Mouse (Mus musculus) intestine, embryonic 14.5 days (tissue): ENCODE measurements around the gene Ikzf1. TPM values are rescaled to one million over a fixed set of nuclear protein-coding genes. Genes with fewer than 3 reads are reported as not detected.
A peak's percentile ranks its signal among the peaks of the same experiment; 100 is the strongest.

ENCODE experiments used
- ATAC-seq: fragments of 200-750 bp; cut with Nextera tagmentation; replicated peaks from 2 replicates; pipeline ENCODE4 v1.8.0; 2017; ENCODE audit warnings: low read depth, moderate number of reproducible peaks, moderate TSS enrichment, moderate library complexity; ENCODE audit not compliant: low FRiP score, low TSS enrichment
- DNase-seq: peaks from one replicate; pipeline ENCODE4 v3.0.0-alpha.2; 2018; ENCODE audit warnings: low spot score
- H3K27ac ChIP-seq: fragments of 300-500 bp; sonication (generic); 2 replicates; pipeline ENCODE4 v1.5.1; 2014; ENCODE audit warnings: low read depth, mild to moderate bottlenecking, control low read depth
- H3K27me3 ChIP-seq: fragments of 300-500 bp; sonication (generic); replicated peaks from 2 replicates; pipeline ENCODE4 v1.6.1; 2014; ENCODE audit warnings: low read length, control low read depth; ENCODE audit not compliant: control insufficient read depth, insufficient read depth
- H3K36me3 ChIP-seq: fragments of 300-500 bp; sonication (generic); 2 replicates; pipeline ENCODE4 v1.6.1; 2014; ENCODE audit warnings: low read length, control low read depth; ENCODE audit not compliant: control insufficient read depth, insufficient read depth
- H3K4me1 ChIP-seq: fragments of 300-500 bp; sonication (generic); replicated peaks from 2 replicates; pipeline ENCODE4 v1.6.1; 2014; ENCODE audit warnings: low read length, control low read depth, mixed read lengths; ENCODE audit not compliant: control insufficient read depth, insufficient read depth
- H3K4me2 ChIP-seq: fragments of 300-500 bp; sonication (generic); 2 replicates; pipeline ENCODE4 v1.6.1; 2014; ENCODE audit warnings: low read length
- H3K4me3 ChIP-seq: fragments of 300-500 bp; sonication (generic); 2 replicates; pipeline ENCODE4 v1.5.1; 2014; ENCODE audit warnings: low read depth, low read length, control low read depth, mixed read lengths
- H3K9ac ChIP-seq: fragments of 300-500 bp; sonication (generic); 2 replicates; pipeline ENCODE4 v1.6.1; 2014; ENCODE audit warnings: mild to moderate bottlenecking, low read length
- H3K9me3 ChIP-seq: fragments of 300-500 bp; sonication (generic); 2 replicates; pipeline ENCODE4 v1.6.1; 2016; ENCODE audit warnings: low read length, control low read depth; ENCODE audit not compliant: control insufficient read depth
- WGBS: fragments of 180-500 bp; shearing (Covaris S2); extraction: QIAGEN DNeasy Blood & Tissue Kit; methylation state at CpG from one replicate; pipeline ENCODE4 v1.1.7; 2014; 5-methylcytosine and 5-hydroxymethylcytosine counted together
- polyA plus RNA-seq: library from polyadenylated mRNA; unstranded; fragments of >200 nt; fragmentation: Nextera tagmentation; extraction: Ambion mirVana; gene quantifications from 2 replicates; pipeline ENCODE4 v1.2.1, GENCODE M21; 2014

The Ikzf1 gene
- polyA plus RNA-seq, 1 experiment from 2014 or later, result 2.1 TPM

DNA sequence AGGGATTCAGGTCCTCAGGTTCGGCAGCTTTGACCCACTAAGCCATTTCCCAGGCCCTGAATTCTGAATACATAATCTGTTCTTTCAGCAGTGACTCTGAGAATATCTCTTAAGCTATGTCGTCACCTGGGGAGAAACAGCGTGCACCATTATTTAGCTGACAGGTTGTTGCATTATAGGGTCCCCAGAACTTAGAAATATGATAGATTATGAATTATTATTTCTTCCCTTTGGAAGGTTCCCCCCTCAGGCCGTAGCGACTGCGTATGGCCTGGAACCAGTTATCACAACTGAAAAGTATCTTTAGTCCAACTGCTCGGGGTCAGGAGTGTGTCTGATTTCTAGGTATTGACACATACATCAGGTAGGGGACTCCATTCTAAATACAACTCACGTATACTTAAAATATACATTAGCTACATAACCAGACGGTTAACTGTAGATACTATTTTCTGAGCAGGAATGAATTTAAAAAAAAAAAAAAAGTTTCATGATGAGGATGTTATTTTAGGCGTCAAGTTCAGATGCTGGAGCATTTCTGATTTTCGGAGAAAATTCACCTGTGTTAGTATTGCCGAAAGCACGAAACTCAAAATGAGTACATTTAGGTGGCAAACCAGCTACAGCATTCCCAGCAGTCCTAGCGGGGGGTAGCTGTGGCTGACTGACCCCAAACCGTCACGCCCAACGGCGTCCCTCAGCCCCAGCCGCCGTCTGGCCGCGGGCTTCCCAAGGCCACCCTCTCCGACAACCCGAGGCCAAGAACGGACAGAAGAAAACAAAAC, 123.4 kb downstream of the Ikzf1 start:
- WGBS, result 10% methylated on average over 25 of the region's 25 CpGs
- peak overlapping the region; percentile 63 for H3K4me2 ChIP-seq
- peak; percentile 78 for ATAC-seq
- no peaks in the 10 kb centered on the region for H3K27me3 ChIP-seq
- peak overlapping the region; percentile 100 for H3K27ac ChIP-seq
- DNase-seq, result no peak
- peak overlapping the region; percentile 88 for H3K9ac ChIP-seq
- H3K4me1 ChIP-seq, result peaks cover 10% of the 10 kb centered on the region
- H3K36me3 ChIP-seq, result peaks cover 29% of the 10 kb centered on the region
- no peaks in the 10 kb centered on the region for H3K9me3 ChIP-seq
- H3K4me3 ChIP-seq, result peak overlapping the region; percentile 60

DNA sequence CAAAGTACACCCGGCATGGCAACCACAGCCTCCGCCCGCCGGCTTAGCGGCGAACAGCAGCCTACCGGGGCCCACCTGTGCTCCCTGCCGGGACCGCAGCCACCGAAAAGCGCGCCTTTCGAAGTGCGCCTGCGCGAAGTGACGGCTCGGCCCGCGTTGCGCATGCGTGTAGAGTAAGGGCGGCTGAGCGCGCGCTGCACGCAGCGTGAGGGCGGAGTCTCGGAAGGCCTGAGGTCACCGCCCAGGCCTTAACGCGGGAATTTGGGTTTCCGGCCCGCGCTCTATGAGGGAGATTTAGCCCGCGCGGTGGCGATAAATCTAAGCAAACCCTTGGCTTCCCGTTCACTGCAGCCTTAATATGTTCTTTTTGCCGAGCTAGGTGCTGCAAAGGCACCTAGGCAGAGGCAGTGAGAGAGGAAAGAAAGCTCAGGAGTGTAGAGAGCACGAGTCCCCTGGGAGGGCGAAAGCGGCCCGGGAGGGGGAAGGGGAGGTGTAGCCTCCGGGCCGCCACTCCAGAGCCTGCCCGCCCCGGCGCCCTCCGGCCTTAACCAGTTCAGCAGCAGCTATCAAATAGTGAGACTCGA, 124.1 kb downstream of the Ikzf1 start, which contains the start of gene Fignl1:
Gene Fignl1, minus strand, starts transcription at position 143 of the 584 bp plus-strand sequence.
- Histone ChIP-seq H3K9me3 (no peaks in the 10 kb centered on the region), H3K27ac (peak within 1 kb of the TSS; percentile 100), H3K4me3 (peak within 1 kb of the TSS; percentile 60), H3K4me2 (peak within 1 kb of the TSS; percentile 63), H3K27me3 (no peaks in the 10 kb centered on the region), H3K4me1 (peaks cover 10% of the 10 kb centered on the region), H3K9ac (peak within 1 kb of the TSS; percentile 88), H3K36me3 (peaks cover 22% of the 10 kb centered on the region)
- WGBS, result under 1% methylated on average over 53 of the region's 53 CpGs
- DNase-seq (peak; percentile 97), ATAC-seq (peak; percentile 95)

DNA sequence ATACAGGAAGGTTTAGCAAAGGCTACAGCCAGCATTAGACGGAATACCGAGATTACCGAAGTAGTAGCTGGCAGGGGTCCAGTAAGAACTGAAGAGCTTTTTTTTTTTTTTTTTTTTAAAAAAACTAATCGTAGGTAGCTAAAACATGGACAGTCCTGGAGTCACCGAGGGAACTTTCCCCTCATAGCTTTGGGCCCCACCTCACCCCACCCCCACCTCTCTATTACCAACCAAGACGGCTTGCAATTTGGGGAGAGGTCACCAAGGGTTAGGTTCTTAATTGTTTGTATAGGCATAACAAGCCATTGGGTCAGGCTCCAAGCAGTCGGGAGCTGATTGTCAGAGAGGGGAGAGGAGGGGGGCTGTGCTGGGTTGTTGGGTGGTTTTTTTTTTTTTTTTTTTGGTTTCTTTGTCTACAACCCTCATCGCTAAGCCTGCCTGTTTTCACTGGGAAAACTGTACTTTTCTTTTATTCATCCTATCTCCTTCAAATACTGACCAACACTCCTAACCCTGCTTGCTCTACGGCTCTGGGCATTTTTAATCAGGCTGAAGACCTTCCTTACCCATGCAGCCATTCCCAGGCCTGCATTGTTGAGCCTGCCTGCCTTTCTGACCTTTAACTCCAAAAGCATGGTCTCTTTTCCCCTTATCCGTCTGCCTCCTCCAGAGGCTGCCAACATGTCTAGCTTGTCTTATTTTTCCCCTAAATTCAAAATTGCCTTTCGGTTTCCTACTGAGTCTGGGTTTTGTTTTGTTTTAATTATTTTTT, 124.8 kb downstream of the Ikzf1 start:
- H3K27me3 ChIP-seq, result no peaks in the 10 kb centered on the region
- H3K9me3 ChIP-seq, result no peaks in the 10 kb centered on the region
- 5% methylated on average over 11 of the region's 11 CpGs for WGBS
- H3K4me1 ChIP-seq, result peaks cover 10% of the 10 kb centered on the region
- DNase-seq (no peak), ATAC-seq (peak; percentile 20)
- H3K27ac ChIP-seq, result peak overlapping the region; percentile 100
- peak overlapping the region; percentile 60 for H3K4me3 ChIP-seq
- peak overlapping the region; percentile 88 for H3K9ac ChIP-seq
- peak overlapping the region; percentile 63 for H3K4me2 ChIP-seq
- H3K36me3 ChIP-seq, result peaks cover 16% of the 10 kb centered on the region

DNA sequence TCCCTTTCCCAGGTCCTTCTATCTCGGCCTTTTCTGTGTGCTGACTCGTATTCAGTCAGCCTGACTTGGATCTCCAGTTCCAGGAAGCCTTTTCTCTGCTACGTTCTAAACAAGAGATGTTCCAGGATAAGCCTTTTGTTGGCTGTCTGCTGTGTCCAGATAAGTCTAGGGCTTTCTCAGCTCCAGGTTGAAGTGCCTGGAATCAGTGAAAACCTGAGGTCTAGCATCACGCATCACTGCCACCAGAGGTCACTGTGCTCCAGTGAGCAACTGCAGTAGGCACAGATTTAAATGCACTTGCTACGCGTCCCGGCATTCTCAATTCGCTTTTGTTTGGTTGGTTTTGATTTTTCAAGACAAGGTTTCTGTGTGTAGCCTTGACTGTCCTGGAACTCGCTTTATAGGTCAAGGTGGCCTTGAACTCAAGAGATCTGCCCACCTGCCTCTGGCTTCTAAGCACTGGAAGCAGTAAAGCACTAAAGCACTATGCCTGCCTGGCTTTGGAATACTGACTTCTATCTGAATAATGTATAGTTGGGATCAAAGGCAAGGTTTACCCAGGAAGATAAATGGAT, 127.2 kb downstream of the Ikzf1 start:
- Histone ChIP-seq H3K36me3 (no peaks in the 10 kb centered on the region), H3K4me2 (peak overlapping the region; percentile 14; the same call in 1 of the 2 replicates), H3K4me3 (no peak overlapping the region), H3K4me1 (peaks cover 12% of the 10 kb centered on the region), H3K27ac (no peak overlapping the region), H3K9me3 (no peaks in the 10 kb centered on the region), H3K27me3 (no peaks in the 10 kb centered on the region), H3K9ac (no peak overlapping the region)
- ATAC-seq (no peak), DNase-seq (peak; percentile 87)
- 24% methylated on average over 9 of the region's 9 CpGs for WGBS

DNA sequence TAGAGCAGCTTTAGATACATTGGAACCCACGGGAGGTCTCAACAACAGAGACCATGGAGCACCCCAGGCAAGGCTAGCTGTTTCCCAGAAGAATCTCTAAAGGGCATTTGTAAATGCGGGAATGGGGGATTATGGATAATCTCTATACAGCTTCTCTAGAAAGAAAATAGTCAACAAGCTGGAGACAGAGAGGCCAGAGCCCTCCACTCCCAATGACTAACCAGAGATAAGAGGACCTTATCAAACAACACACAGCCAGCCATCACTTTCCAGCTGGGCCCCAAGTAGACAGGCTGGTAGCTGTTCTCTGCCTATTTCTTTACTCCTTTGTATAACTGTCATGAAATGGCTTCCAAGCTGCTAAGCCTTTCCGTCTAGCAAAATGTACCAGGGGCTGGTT, 130.9 kb downstream of the Ikzf1 start:
- H3K27ac ChIP-seq, result no peak overlapping the region
- no peaks in the 10 kb centered on the region for H3K36me3 ChIP-seq
- ATAC-seq (no peak), DNase-seq (no peak)
- H3K9me3 ChIP-seq, result no peaks in the 10 kb centered on the region
- peaks cover 4% of the 10 kb centered on the region for H3K4me1 ChIP-seq
- no peaks in the 10 kb centered on the region for H3K27me3 ChIP-seq
- H3K4me2 ChIP-seq, result no peak overlapping the region
- H3K9ac ChIP-seq, result no peak overlapping the region
- 53% methylated on average over 3 of the region's 3 CpGs for WGBS
- H3K4me3 ChIP-seq, result no peak overlapping the region

DNA sequence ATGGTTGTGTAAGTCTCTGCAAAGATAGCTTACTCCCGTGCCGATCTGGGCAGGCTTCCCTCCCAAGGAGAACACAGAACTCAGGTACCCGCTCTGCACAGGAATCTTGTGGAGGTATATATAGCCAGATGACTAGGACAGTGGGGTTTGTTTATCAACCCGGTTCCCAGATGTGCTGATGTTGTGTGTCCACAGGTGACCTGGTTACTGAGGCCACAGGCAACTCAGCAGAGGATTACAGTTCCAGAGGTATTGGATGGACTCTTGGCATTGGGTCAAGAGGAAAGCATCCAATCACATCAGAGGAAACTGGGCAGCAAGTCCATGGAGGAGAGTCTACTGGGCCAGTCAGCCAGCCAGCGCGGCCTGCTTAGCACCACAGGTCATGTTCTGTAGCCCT, 134.0 kb downstream of the Ikzf1 start:
- Histone ChIP-seq H3K9me3 (no peaks in the 10 kb centered on the region), H3K4me1 (peaks cover 31% of the 10 kb centered on the region), H3K4me3 (no peak overlapping the region), H3K36me3 (no peaks in the 10 kb centered on the region), H3K9ac (no peak overlapping the region), H3K27me3 (no peaks in the 10 kb centered on the region), H3K27ac (no peak overlapping the region), H3K4me2 (no peak overlapping the region)
- 75% methylated on average over 6 of the region's 6 CpGs for WGBS
- no peak for ATAC-seq
- no peak for DNase-seq

DNA sequence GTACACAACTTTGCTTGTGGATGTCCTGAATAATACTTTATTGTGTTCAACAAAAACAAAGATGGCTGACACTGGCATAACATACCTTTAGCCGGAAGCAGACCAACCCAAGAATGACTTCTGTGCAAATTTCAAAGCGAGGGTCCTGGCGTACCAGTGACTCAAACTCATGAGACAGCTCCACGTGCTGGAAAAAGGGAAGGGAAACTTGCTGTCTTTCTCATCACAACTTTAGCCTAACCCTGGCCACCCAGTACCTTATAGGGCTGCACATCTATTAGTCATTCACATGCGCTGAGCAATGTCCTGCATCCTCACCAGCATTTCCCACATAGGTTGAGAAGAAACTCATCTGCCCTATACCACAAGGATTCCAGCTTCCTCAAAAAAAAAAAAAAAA, 134.4 kb downstream of the Ikzf1 start:
- WGBS, result 93% methylated on average over 5 of the region's 5 CpGs
- Histone ChIP-seq H3K4me1 (peaks cover 35% of the 10 kb centered on the region), H3K4me3 (no peak overlapping the region), H3K4me2 (no peak overlapping the region), H3K27me3 (no peaks in the 10 kb centered on the region), H3K9ac (no peak overlapping the region), H3K9me3 (no peaks in the 10 kb centered on the region), H3K36me3 (no peaks in the 10 kb centered on the region), H3K27ac (no peak overlapping the region)
- ATAC-seq (no peak), DNase-seq (no peak)

DNA sequence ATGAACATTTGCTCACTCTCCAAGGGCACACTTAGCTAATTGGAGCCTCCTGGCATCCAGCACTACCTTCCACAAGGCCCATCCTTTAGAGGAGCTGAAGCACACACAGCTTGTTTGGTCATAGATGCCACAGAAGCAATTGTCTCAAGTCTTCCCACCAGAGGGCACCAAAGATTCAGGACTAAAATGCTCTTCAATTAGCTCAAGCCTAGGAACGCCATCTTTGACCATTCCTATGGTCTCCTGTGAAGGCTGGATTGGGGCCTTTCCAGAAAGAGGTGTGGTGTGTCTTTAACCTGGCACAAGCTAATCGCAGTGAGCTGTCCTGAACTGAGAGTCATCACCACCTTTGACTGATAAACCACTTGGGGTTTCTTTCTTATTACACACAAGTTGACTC, 135.4 kb downstream of the Ikzf1 start:
- H3K4me3 ChIP-seq, result no peak overlapping the region
- no peaks in the 10 kb centered on the region for H3K9me3 ChIP-seq
- no peak overlapping the region for H3K9ac ChIP-seq
- DNase-seq (peak; percentile 86), ATAC-seq (peak; percentile 54)
- WGBS, result 5% methylated on average over 2 of the region's 2 CpGs
- peaks cover 43% of the 10 kb centered on the region for H3K4me1 ChIP-seq
- no peaks in the 10 kb centered on the region for H3K27me3 ChIP-seq
- H3K36me3 ChIP-seq, result no peaks in the 10 kb centered on the region
- peak overlapping the region; percentile 96 for H3K27ac ChIP-seq
- H3K4me2 ChIP-seq, result no peak overlapping the region
